Mouse (Mus musculus) heart, adult 18-20 months (tissue): ENCODE results near the gene Lamp1. TPM values are rescaled to one million over a fixed set of nuclear protein-coding genes. Genes with fewer than 3 reads are reported as not detected.

Experiments used
- DNase-seq, 2 experiments: peaks; one replicate each; pipeline ENCODE4 v3.0.0; 2021 to 2022; ENCODE audit warnings: mixed read lengths in 1 of 2
- microRNA-seq, 2 experiments: library from miRNA; unstranded; fragments of <30 nt; microRNA quantifications; one replicate each; pipeline ENCODE4 v1.2.0; 2022
- total RNA-seq, 2 experiments: library from RNA; stranded (reverse); gene quantifications; 2 replicates each; pipeline ENCODE4 v1.2.3; 2021

The Lamp1 gene
- total RNA-seq, 2 experiments from 2014 or later: 405 to 445 TPM

DNA sequence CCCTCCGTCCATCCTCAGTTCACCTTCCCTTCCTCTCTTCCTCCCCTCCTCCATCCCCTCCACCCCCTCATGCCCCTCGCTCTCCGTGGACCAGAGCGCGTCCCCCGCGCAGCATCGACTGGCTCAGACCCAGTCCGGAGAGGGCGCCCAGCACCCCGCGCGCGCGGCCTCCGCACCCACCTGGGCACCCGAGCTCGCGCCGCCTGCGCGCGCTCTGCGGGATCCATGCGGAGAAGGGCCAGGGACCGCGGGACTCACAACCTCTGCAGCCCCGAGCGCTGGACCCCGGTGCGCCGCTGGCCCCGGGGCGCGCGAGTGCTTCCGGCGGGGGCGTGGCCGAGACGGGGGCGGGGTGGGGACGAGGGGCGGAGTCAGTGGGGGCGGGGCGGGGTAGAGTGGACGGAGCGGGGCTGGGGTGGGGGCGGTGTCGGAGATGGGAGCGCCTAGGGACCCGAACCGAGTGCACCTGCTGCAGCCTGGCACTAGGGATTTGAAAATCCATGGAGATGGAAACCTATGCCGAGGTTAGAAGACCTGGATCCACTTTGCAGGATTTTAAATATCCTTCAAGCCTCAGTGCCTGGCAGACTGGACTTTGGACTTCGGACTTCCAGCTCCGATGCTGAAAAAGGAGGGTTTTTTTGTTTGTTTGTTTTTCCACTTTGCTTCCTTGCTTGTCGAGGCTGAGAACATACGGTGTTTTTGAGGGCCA, 41.5 kb downstream of the Lamp1 start, which contains the start of gene Grtp1:
TSS of gene Grtp1 (minus strand) at position 320 of the 712 bp plus-strand sequence.
- peak in 1 of 2 experiments; percentile 35 for DNase-seq

DNA sequence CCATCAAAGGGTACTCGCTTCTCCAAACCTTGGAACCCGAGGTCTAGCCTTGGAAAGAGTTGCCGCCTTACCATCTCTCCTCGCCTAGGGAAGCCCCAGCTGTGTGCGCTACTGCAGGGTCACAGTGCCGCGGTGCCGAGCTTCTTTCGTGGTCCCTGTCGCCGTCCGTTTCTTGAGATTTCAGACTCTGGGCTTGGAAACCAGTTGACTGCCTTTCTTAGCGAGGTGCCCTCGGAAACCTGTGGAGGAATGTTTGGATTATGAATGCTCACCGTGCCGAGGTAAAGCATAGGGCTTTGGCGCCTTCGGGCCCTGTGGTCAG, 42.0 kb downstream of the Lamp1 start:
- DNase-seq: no peak

DNA sequence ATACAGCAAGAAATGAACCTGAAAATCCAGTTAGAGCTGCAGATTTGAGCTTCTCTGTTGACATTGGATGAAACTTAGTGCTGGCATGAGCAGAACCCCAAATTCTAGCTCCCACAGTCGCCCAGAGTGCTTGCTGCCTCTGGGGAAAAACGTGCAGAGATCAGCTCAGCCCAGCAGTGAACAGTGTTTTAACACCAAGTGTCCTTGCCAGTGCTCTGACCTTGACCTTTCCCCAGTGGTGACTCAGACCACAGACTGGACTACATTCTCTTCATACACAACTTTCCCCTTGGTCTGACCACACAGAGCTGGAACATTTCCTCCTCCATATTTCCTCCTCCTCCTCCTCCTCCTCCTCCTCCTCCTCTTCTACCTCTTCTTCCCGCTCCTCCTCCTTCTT, 43.1 kb downstream of the Lamp1 start:
- no peak for DNase-seq

DNA sequence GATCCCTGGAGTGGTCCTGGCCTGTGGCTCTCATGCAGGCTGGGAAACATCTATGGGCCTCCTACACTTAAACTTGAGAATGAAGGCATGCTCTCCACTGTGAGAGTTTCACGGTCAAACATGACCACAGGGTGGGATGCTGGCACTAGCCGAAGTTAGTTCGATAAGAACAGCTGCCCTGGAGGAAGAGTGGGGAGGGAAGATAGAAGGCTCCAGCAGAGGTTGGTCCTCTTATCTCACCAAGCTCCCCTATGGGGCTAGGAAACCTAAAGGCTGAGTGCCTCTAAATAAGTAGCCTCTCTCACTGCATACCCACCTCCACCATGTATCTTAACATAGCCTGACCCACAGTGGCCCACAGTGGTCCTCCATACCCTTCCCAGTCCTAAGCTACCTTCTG, 43.8 kb downstream of the Lamp1 start:
- no peak for DNase-seq

DNA sequence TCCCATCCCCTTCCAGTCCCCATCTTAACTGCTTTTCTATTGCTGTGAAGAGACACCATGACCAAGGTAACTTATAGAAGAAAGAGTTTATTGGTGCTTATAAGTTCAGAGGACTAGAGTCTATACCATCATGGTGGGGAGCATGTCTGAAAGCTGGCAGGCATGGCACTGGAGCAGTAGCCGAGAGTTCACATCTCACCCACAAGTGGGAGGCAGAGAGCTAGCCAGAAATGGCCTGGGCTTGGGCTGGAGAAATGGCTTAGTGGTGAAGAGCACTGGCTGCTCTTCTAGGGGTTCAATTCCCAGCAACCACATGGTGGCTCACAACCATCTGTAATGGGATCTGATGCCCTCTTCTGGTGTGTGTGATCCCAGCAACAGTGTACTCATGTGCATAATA, 44.5 kb downstream of the Lamp1 start:
- no peak for DNase-seq

DNA sequence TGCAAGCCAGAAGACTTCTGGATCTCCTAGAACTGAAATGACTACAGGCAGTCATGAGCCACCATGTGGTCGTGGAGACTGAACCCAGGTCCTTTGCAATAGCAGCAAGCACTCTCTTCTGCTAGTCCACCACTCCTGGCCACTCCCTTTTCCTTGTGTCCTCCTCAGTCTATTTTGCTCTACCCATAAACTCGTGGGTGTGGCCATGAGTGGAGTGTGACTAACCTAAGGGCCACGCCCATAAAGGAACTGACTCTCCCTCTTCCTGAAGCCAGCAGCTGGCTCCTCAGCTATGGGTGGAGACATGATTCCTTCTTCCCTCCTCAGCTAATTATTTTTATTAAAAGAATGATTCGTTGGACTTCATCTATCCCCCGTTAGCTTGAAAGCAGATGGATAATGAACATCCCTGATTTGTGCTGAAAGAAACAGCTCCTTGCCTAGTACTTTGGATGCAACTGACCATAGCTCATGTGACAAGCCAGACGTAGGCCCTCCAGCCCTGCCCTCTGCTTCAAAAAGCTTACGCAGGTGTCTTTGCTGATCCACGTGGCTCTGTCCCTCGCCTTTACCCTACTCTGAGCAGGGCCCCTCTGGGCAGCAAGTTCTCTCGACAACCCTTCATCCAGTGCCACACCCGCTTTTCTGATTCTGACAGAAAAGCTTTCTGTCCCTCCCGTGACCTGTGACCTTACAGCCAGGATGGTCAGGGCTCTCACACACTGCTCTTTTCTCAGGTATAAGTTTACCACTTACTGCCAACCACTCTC, 45.6 kb downstream of the Lamp1 start:
- peak in 1 of 2 experiments; percentile 53 for DNase-seq

DNA sequence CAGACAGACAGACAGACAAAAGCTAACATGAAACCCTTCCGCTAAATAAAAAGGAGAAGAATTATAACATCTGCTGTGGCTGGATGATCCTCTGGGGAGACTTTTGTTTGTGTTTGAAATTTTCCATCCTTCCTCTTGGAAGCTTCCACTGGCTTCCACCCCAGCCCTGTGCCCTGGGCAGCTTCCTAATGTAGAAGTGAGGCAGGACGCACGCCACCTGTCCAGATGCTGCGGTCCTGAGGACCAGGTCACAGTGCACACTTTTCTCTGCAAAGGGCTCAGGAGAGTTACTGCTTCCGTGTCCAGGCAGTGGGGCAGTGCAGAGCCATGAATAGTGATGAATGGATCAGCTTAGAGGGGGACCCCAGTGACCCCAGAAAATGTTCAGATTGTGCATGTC, 46.4 kb downstream of the Lamp1 start:
- DNase-seq: no peak

DNA sequence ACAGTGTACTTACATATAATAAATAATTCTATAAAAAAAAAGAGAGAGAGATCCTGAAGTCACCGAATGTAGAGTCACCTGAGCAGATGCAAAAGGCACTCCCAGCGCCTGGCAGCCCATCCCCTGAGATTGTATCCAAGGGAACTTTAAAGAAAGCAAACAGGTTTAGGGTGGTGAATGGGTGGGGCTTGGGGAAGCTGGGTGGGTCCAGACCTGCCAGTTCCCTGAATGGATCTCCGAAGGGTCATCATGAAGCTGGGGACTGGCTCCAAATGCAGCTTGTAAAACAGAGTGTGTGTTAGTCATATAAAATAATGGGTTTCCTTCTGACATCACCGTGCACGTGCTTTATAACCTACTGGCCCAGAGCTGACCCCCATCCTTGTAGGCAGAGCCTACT, 47.3 kb downstream of the Lamp1 start:
- no peak for DNase-seq

DNA sequence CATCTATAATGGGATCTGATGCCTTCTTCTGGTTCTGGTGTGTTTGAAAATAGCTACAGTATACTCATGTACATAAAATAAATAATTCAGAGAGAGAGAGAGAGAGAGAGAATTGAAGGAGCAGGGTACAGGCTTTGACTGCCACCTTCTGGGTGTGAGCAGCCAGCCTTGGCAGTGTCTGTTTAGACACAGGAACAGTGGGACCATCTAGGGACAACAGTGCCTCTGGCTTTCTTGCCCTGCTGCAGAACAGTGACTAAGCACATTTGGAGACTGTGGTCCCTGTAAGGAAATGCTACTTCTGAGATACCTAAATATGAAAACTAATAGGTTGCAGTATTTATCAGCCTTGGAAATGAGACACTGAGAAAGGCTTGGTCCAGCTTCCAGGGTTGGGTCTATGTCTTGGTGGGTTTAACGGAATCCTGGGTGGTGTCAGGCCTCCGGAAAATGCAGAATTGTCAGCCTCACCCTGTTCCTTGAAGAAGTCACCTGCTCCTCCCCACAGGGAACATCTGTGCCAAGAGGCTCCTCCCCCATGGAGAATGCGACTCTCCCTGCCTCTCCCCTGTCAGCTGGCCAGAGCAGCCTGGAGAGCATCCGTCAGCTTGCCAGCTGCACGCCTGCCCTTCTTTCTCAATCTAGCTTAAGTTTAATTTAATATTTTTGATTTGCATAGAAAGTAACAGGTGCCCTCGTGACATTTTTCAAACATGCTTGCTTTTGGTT, 49.8 kb downstream of the Lamp1 start:
- peak; percentile 73 for DNase-seq

DNA sequence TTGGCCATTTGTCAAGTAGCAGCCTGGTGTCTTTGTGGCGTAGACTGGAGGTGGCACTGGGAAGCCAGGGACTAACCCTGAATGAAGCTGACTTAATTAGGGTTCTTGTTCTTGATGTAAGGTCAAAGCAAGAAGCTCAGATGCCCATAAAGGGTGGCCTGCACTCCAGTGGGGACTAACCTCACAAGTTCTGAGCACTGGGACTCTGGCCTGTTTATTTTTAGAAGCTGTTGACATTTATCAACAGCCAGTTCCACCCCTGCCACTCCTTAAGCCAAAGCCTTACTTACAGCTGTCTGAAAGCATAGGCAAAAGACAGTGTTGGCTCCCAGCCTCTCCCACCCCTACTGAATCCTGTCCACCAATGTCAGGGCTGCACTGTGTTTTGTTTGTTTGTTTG, 50.8 kb downstream of the Lamp1 start:
- peak in 1 of 2 experiments; percentile 78 for DNase-seq

DNA sequence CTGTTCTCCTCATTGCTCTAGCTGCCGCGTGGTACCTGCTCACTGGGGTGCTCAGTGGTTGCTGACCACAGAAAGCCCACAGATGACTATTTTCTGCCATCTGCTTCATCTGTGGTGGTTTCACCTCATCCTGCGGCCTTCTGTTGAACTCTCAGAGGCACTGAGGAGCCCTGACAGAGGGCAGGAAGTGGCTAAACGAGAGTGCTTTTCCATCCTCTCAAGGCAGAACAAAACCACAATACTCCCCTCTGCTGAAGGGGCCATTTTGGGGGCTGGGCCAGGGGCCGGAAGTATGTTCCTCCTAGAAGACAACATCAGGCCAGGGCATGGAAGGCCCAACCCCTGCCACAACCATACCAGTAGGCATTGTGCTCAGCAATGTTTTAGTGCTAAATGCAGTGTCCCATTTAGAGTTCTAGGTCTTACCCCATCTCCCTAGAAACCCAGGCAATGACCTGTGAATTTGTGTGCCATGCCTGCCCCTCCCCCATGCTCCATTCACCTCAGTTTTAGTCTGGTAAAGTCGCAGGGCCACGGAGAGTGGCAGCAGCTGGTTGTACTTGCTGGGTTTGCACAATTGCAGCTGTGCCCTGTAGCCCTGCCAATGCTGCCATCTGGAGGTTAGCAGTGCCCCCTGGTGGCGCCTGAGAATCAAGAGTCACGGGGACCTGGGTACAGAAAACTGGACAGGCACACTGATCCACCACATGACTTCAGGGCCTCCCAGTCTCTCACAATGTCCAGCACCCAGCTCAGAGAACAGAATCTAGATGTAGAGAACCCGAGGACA, 54.7 kb downstream of the Lamp1 start:
- peak; percentile 88 to 93 for DNase-seq

DNA sequence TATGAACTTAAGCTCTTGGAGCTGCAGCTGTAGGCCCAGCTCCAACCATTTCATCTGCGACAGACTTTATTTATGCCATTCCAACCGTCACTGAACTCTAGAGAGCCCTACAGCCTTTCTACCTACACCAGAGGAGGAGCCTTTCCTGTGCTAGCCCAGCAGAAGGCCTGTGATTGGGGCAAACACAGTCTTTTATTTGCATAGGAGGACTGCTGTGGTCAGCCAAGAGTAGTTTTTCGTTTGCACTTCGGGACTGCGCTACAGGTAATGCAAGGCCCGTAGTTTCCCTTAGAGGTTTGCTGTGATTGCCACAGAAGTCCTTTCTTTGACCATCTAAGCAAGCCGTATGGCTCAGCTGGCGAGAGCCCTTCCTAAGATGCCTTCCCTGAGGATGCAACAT, 57.4 kb downstream of the Lamp1 start:
- DNase-seq: no peak

DNA sequence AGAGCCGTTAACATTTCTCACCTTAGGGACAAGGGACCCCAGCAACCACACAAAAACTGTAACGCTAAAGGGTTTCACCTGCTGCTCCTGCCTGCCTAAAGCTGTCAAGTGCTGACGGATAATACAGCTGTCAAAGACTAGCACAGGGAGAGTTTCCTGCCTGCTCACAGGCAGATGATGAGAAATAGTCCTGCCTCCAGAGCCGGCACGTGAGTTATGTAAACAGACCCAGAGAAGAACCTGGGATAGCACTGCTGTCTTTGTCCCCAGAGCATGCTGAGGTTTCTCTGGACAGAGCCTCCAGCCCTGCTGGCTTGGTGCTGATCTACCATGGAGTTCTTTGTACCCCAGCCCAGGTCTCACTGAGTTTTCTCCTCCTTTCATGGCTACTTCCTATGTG, 58.1 kb downstream of the Lamp1 start:
- DNase-seq: no peak

DNA sequence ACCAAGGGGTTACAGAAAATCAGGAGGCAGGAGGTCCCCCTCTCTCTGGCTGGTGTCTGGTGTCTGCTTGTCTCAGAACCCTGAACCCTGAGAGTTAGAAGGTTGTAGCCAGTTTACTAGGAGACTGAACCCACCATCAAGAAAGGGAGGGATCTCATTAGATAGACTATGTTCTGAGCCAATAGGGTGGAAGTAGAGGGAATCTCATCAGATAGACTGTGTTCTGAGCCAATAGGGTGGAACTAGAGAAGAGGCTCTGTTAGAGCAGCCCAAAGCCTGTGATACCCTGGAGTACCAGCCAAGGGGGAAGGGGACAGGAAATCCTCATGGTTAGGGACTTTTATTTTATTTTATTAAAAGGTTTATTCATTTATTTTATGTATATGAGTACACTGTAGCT, 59.0 kb downstream of the Lamp1 start:
- no peak for DNase-seq

DNA sequence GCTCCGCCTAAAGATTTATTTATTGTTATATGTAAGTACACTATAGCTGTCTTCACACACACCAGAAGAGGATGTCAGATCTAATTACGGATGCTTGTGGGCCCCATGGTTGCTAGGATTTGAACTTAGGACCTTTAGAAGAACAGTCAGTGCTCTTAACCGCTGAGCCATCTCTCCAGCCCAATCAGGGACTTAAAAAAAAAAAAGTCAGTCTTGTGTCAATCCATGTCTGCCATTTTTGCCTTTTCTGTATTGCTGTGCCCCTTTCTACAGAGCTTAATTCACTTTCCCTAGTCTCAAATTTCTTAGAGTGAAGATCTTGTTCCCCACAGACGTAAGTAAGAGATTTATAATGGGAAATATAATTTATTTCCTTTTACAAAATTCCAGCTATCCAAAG, 59.5 kb downstream of the Lamp1 start:
- DNase-seq: no peak

DNA sequence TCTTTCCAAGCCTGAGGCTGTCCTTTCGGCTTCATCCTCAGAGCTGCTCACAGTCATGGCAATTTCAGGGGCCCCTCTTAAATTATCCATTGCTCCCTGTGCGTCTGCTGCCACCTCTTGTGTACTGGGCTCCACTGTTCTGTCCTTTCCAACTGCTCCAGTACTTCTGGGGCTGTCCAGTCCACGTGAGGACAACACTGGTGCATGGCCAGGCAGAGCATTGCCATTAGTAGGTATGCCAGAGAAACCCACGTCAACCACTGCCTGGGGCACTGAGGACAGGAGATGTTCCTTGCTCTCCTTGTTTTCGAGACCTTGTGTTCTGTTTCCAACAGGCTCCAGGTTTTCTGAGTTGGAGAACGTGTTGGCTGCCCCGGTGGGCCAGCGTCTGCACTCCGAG, 65.5 kb downstream of the Lamp1 start:
- DNase-seq: peak in 1 of 2 experiments; percentile 69

Small RNAs within 50 kb of the gene (microRNA-seq; reads per million reads assigned to microRNA genes)
- gene Mir1968 (29.2 to 42.9 reads per million in 2 experiments), gene Mir7065 (0 to 0.27 reads per million in 2 experiments)

Other genes starting within 250 kb of the Lamp1 start
- under 1 TPM; 0.15 to 0.26 TPM for gene F7, start 133.1 kb upstream of the Lamp1 start, total RNA-seq
- under 1 TPM; 0.27 to 0.44 TPM for gene F10, start 121.9 kb upstream of the Lamp1 start, total RNA-seq
- not detected for gene Proz, start 98.2 kb upstream of the Lamp1 start, total RNA-seq
- 10 to 100 TPM; 10.4 to 10.6 TPM for gene Pcid2, start 53.7 kb upstream of the Lamp1 start, total RNA-seq
- 10 to 100 TPM; 80.1 to 85.0 TPM for gene Cul4a, start 53.5 kb upstream of the Lamp1 start, total RNA-seq
- 1 to 10 TPM; 4.9 to 5.1 TPM for gene Grtp1, start 41.5 kb downstream of the Lamp1 start, total RNA-seq
- 100 to 1,000 TPM; 577 to 637 TPM for gene Adprhl1, start 95.0 kb downstream of the Lamp1 start, total RNA-seq
- gene Dcun1d2, start 129.0 kb downstream of the Lamp1 start, total RNA-seq: 10 to 100 TPM; 64.4 to 68.7 TPM
- 10 to 100 TPM; 27.4 to 28.2 TPM for gene Tmco3, start 129.0 kb downstream of the Lamp1 start, total RNA-seq
- 10 to 100 TPM; 35.2 to 38.1 TPM for gene Tfdp1, start 179.6 kb downstream of the Lamp1 start, total RNA-seq
- under 1 TPM in 1 of 2 experiments, not detected in 1; 0.44 TPM for gene Atp4b, start 237.7 kb downstream of the Lamp1 start, total RNA-seq
- gene Grk1, start 245.9 kb downstream of the Lamp1 start, total RNA-seq: not detected